Mouse (Mus musculus): ENCODE data around the gene Desi1. TPM values are rescaled to one million over a fixed set of nuclear protein-coding genes. Genes with fewer than 3 reads are reported as not detected.
A peak's percentile ranks its signal among the peaks of the same experiment; 100 is the strongest.

Gene Desi1
- total and polyA plus RNA-seq, 3 experiments = 10.0 to 47.3 (median 10.9) TPM

- no peak overlapping the region for H3K9ac ChIP-seq (ENCODE audit: insufficient read depth, low read depth)
- DNase-seq (ENCODE audit: extremely low read depth) = no peak
- no peak overlapping the region for H3K4me2 ChIP-seq (ENCODE audit: insufficient read depth, low read depth, poor library complexity, severe bottlenecking)
- no peak overlapping the region for H3K4me3 ChIP-seq (replicated peaks in 1 of 3; ENCODE audit: low read depth in 2 of 3, low read length in 2 of 3, poor library complexity in 1 of 3)
- H3K79me2 ChIP-seq (replicated peaks; ENCODE audit: control insufficient read depth, extremely low read depth, insufficient read depth, poor library complexity, severe bottlenecking) = peaks cover 3% of the 10 kb centered on the region; the same call in 1 of the 2 replicates
- no peaks in the 10 kb centered on the region for H3K36me3 ChIP-seq (replicated peaks in 1 of 2; ENCODE audit: control insufficient read depth in 1 of 2, insufficient read depth in 1 of 2, low read length in 1 of 2)
- no peak for TF ChIP-seq ZC3H11A (IDR thresholded peaks at IDR 0.05; ENCODE audit: low read depth, low read length)
- TF ChIP-seq CHD2 (IDR thresholded peaks at IDR 0.05; ENCODE audit: low read length) = no peak
- TF ChIP-seq NRF1 (IDR thresholded peaks at IDR 0.05; ENCODE audit: low read depth, low read length) = no peak
- TF ChIP-seq ZMIZ1 (IDR thresholded peaks at IDR 0.05; ENCODE audit: low read depth, low read length) = no peak
- TF ChIP-seq USF2 (conservative IDR thresholded peaks at IDR 0.05; ENCODE audit: low read depth, low read length) = no peak
- no peak for TF ChIP-seq JUND (conservative IDR thresholded peaks at IDR 0.05; ENCODE audit: low read depth, low read length)
- TF ChIP-seq HCFC1 (IDR thresholded peaks at IDR 0.05; ENCODE audit: low read depth, low read length) = no peak
- TF ChIP-seq POLR2AphosphoS2 (IDR thresholded peaks at IDR 0.05; ENCODE audit: low read depth, low read length) = no peak
- TF ChIP-seq BHLHE40 (IDR thresholded peaks at IDR 0.05; ENCODE audit: low read depth, low read length) = no peak
- TF ChIP-seq MAZ (IDR thresholded peaks at IDR 0.05; ENCODE audit: low read depth, low read length) = no peak
- TF ChIP-seq KAT2A (IDR thresholded peaks at IDR 0.05; ENCODE audit: insufficient replicate concordance, low read length) = no peak
- no peak for TF ChIP-seq SIN3A (IDR thresholded peaks at IDR 0.05; ENCODE audit: low read length)
- no peak for TF ChIP-seq USF1 (IDR thresholded peaks at IDR 0.05; ENCODE audit: low read depth, low read length)
- no peak for TF ChIP-seq PAX5 (IDR thresholded peaks at IDR 0.05; ENCODE audit: low read length)
- no peak for TF ChIP-seq UBTF (IDR thresholded peaks at IDR 0.05; ENCODE audit: low read depth, low read length)
- TF ChIP-seq CTCF (conservative IDR thresholded peaks at IDR 0.05 in 1 of 2, IDR thresholded peaks at IDR 0.05 in 1 of 2; ENCODE audit: low read depth in 2 of 2, low read length in 2 of 2) = no peak
- no peaks in the 10 kb centered on the region for H3K27me3 ChIP-seq (replicated peaks)
- in situ Hi-C loops (cut with MboI; ENCODE audit: low pct_ligation_motif_present, low pct_unique_long_range_greater_than_20kb, low sequenced_read_pairs) (no loop called here), dilution Hi-C loops (cut with MboI; ENCODE audit: extremely low pct_ligation_motif_present, extremely low pct_unique_long_range_greater_than_20kb, low sequenced_read_pairs) (no loop called here)
- H3K9me3 ChIP-seq (replicated peaks; ENCODE audit: low read length) = peaks cover 3% of the 10 kb centered on the region
- H3K4me1 ChIP-seq (ENCODE audit: control insufficient read depth in 1 of 2, insufficient read depth in 2 of 2) = peaks cover 21 to 45% of the 10 kb centered on the region in 2 experiments
- no peak overlapping the region for H3K27ac ChIP-seq (ENCODE audit: insufficient read depth, low read depth)
Observed at GRCm38 (mm10) chr15:81964262-81964661, 69.4 kb downstream of the Desi1 start.

- Histone ChIP-seq H3K4me1 (ENCODE audit: control insufficient read depth in 1 of 2, insufficient read depth in 2 of 2) (peaks cover 4 to 34% of the 10 kb centered on the region in 2 experiments; a peak in 3 of 4 replicates), H3K4me2 (ENCODE audit: insufficient read depth, low read depth, poor library complexity, severe bottlenecking) (peak overlapping the region; percentile 76), H3K36me3 (replicated peaks in 1 of 2; ENCODE audit: control insufficient read depth in 1 of 2, insufficient read depth in 1 of 2, low read length in 1 of 2) (peaks cover 11 to 27% of the 10 kb centered on the region in 2 experiments), H3K79me2 (replicated peaks; ENCODE audit: control insufficient read depth, extremely low read depth, insufficient read depth, poor library complexity, severe bottlenecking) (peaks cover 18% of the 10 kb centered on the region), H3K9ac (ENCODE audit: insufficient read depth, low read depth) (peak overlapping the region; percentile 66), H3K27me3 (replicated peaks) (no peaks in the 10 kb centered on the region), H3K27ac (ENCODE audit: insufficient read depth, low read depth) (no peak overlapping the region), H3K9me3 (replicated peaks; ENCODE audit: low read length) (no peaks in the 10 kb centered on the region), H3K4me3 (replicated peaks in 1 of 3; ENCODE audit: low read depth in 2 of 3, low read length in 2 of 3, poor library complexity in 1 of 3) (peak overlapping the region; percentile 44 to 54 (median 47))
- dilution Hi-C loops (cut with MboI; ENCODE audit: extremely low pct_ligation_motif_present, extremely low pct_unique_long_range_greater_than_20kb, low sequenced_read_pairs) (no loop called here), in situ Hi-C loops (cut with MboI; ENCODE audit: low pct_ligation_motif_present, low pct_unique_long_range_greater_than_20kb, low sequenced_read_pairs) (no loop called here)
- DNase-seq (ENCODE audit: extremely low read depth) = no peak
- TF ChIP-seq E2F4 (IDR thresholded peaks at IDR 0.05; ENCODE audit: insufficient replicate concordance, low read depth, low read length) = no peak
- TF ChIP-seq ZC3H11A (IDR thresholded peaks at IDR 0.05; ENCODE audit: low read depth, low read length) = no peak
- TF ChIP-seq ELF1 (IDR thresholded peaks at IDR 0.05; ENCODE audit: low read depth, low read length) = no peak
- TF ChIP-seq PAX5 (IDR thresholded peaks at IDR 0.05; ENCODE audit: low read length) = no peak
- TF ChIP-seq MYC (IDR thresholded peaks at IDR 0.05; ENCODE audit: low read depth, low read length) = no peak
- TF ChIP-seq SMC3 (IDR thresholded peaks at IDR 0.05; ENCODE audit: low read depth, low read length) = no peak
- no peak for TF ChIP-seq RCOR1 (conservative IDR thresholded peaks at IDR 0.05; ENCODE audit: low read depth, low read length)
- TF ChIP-seq NRF1 (IDR thresholded peaks at IDR 0.05; ENCODE audit: low read depth, low read length) = no peak
- no peak for TF ChIP-seq ETS1 (conservative IDR thresholded peaks at IDR 0.05; ENCODE audit: low read depth, low read length)
- TF ChIP-seq TCF12 (IDR thresholded peaks at IDR 0.05; ENCODE audit: low read depth, low read length) = no peak
- no peak for TF ChIP-seq CHD2 (IDR thresholded peaks at IDR 0.05; ENCODE audit: low read length)
- no peak for TF ChIP-seq MAFK (IDR thresholded peaks at IDR 0.05; ENCODE audit: insufficient replicate concordance, low read length)
- TF ChIP-seq RAD21 (IDR thresholded peaks at IDR 0.05; ENCODE audit: low read depth, low read length) = no peak
- TF ChIP-seq CHD1 (IDR thresholded peaks at IDR 0.05; ENCODE audit: low read depth, low read length) = no peak
- no peak for TF ChIP-seq SIN3A (IDR thresholded peaks at IDR 0.05; ENCODE audit: low read length)
Observed at GRCm38 (mm10) chr15:81961078-81961451, 72.6 kb downstream of the Desi1 start.

Data from CH12.LX (cell line).